Mouse (Mus musculus) hindbrain, embryonic 15.5 days (tissue): ENCODE measurements at regions not wholly inside any gene's neighbourhood (a gene's known extent, or its start where the extent isn't known, plus 50 kb on each side); places are given as distances from the start of the nearest gene placed in this dataset.

Experiments used
- ATAC-seq: fragments of 200-750 bp; cut with Nextera tagmentation; 2 replicates; pipeline ENCODE4 v1.8.0; 2017; ENCODE audit warnings: low read depth, moderate number of reproducible peaks, moderate TSS enrichment; ENCODE audit not compliant: low FRiP score
- H3K27ac ChIP-seq: fragments of 300-500 bp; sonication (generic); replicated peaks from 2 replicates; pipeline ENCODE4 v1.5.1; 2015; ENCODE audit warnings: mild to moderate bottlenecking, inconsistent platforms
- H3K27me3 ChIP-seq: fragments of 300-500 bp; sonication (generic); 2 replicates; pipeline ENCODE4 v1.6.1; 2015; ENCODE audit warnings: control low read depth, inconsistent platforms
- H3K36me3 ChIP-seq: fragments of 300-500 bp; sonication (generic); 2 replicates; pipeline ENCODE4 v1.6.1; 2015; ENCODE audit warnings: control low read depth, inconsistent platforms
- H3K4me1 ChIP-seq: fragments of 300-500 bp; sonication (generic); replicated peaks from 2 replicates; pipeline ENCODE4 v1.6.1; 2015; ENCODE audit warnings: control low read depth, inconsistent platforms
- H3K4me2 ChIP-seq: fragments of 300-500 bp; sonication (generic); 2 replicates; pipeline ENCODE4 v1.6.1; 2015; ENCODE audit warnings: moderate library complexity, mild to moderate bottlenecking, inconsistent platforms
- H3K4me3 ChIP-seq: fragments of 300-500 bp; sonication (generic); 2 replicates; pipeline ENCODE4 v1.5.1; 2015; ENCODE audit warnings: mild to moderate bottlenecking, inconsistent platforms
- H3K9ac ChIP-seq: fragments of 300-500 bp; sonication (generic); 2 replicates; pipeline ENCODE4 v1.6.1; 2015; ENCODE audit warnings: inconsistent platforms
- H3K9me3 ChIP-seq: fragments of 300-500 bp; sonication (generic); 2 replicates; pipeline ENCODE4 v1.6.1; 2016; ENCODE audit warnings: control low read depth, inconsistent platforms
- WGBS: fragments of 180-500 bp; shearing (Covaris S2); methylation state at CpG from one replicate; pipeline ENCODE4 v1.1.7; 2015; 5-methylcytosine and 5-hydroxymethylcytosine counted together

DNA sequence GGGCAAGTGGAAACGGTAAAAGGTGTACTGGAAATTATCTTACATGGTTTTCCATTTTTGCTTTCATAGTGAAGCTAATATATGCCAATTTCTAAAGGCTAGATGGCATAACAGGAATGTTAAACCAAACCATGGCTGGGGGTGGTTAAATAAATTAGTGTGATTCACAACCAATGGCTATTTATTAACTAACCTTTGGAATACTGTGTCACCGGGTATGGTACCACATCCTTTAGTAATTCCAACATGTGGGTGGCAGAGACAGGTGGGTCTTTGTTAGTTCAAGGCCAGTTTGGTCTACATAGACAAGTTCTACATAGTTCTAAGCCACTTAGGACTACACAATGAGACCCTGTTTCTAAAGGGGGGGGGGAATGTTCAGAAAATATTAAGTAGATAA lies 179.8 kb upstream of the Plxnc1 start:
- Histone ChIP-seq H3K9ac (no peak overlapping the region), H3K27ac (no peak overlapping the region), H3K9me3 (no peaks in the 10 kb centered on the region), H3K4me3 (no peak overlapping the region), H3K4me2 (no peak overlapping the region), H3K36me3 (no peaks in the 10 kb centered on the region), H3K27me3 (no peaks in the 10 kb centered on the region), H3K4me1 (no peaks in the 10 kb centered on the region)
- ATAC-seq: no peak
- 96% methylated on average over 2 of the region's 2 CpGs for WGBS

DNA sequence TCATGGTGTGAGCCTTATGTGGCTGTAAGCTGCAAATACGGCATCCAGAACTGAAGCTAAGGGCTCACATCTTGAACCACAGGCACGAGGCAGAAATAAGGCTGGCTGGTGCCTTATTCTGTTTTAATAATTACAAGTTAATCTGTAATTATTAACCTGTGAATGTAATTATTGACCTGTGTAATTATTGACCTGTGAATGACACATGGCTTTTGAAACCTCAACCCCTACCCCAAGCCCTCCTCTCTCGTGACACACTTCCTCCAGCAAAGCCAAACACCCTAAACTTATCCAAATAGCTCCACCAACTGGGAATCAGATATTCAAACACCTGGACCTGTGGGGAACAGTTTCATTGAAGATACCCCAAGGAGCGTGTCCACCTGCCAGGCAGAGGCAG lies 175.4 kb upstream of the Plxnc1 start:
- H3K4me1 ChIP-seq: no peaks in the 10 kb centered on the region
- no peaks in the 10 kb centered on the region for H3K36me3 ChIP-seq
- no peak overlapping the region for H3K4me2 ChIP-seq
- ATAC-seq: no peak
- 79% methylated on average over 4 of the region's 4 CpGs for WGBS
- H3K9me3 ChIP-seq: no peaks in the 10 kb centered on the region
- H3K27ac ChIP-seq: no peak overlapping the region
- no peak overlapping the region for H3K9ac ChIP-seq
- no peak overlapping the region for H3K4me3 ChIP-seq
- H3K27me3 ChIP-seq: no peaks in the 10 kb centered on the region

DNA sequence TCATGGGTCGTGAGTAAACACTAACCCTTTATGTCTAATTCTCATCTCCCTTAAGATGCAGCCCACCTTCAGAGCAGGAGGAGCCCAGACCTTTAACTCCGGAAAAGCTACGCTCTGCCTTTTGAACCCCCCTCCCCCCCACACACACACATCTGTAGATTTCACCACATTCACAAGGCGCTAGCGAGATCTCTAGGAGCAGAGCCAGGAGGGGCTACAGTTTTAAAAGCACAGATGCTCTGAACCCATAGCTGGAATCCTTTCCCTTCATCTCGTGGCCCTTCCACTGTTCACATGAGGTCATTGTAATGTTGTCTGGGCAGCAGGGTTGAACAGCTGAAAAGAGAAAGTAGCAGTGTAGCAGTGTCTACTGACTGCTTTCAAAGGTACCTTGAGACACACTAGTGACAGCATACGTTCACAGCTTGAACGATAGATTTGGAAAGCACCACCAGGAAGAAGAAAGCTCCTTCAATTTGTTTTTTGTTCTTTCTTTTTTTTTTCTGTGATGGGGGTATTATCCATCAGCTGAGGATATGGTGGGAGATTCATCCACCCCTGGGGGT lies 174.2 kb upstream of the Plxnc1 start:
- no peak overlapping the region for H3K4me3 ChIP-seq
- no peaks in the 10 kb centered on the region for H3K36me3 ChIP-seq
- no peaks in the 10 kb centered on the region for H3K9me3 ChIP-seq
- H3K27ac ChIP-seq: no peak overlapping the region
- 68% methylated on average over 8 of the region's 8 CpGs for WGBS
- no peak for ATAC-seq
- H3K9ac ChIP-seq: no peak overlapping the region
- no peaks in the 10 kb centered on the region for H3K4me1 ChIP-seq
- no peak overlapping the region for H3K4me2 ChIP-seq
- no peaks in the 10 kb centered on the region for H3K27me3 ChIP-seq

DNA sequence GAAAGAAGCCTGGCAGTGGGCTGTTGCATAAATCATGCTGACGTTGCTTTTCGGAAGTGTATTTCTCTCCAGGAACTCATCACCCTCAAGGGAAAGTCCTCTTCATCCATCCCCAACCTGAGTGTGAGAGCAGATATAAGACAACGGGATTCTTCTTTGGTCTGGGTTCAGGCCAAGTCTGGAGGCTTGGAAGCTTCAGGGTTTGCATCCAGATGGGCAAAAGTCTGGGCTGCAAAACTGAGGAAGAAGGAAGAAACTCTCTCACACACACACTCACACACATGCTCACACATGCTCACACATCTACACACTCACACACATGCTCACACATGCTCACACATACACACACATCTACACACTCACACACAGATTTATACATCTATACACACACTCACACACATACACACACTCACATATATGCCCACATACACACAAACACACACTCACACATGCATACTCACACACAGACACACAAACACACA lies 173.1 kb upstream of the Plxnc1 start:
- Histone ChIP-seq H3K9ac (no peak overlapping the region), H3K4me2 (no peak overlapping the region), H3K36me3 (no peaks in the 10 kb centered on the region), H3K4me3 (no peak overlapping the region), H3K27ac (no peak overlapping the region), H3K27me3 (no peaks in the 10 kb centered on the region), H3K9me3 (no peaks in the 10 kb centered on the region), H3K4me1 (no peaks in the 10 kb centered on the region)
- ATAC-seq: no peak
- 60% methylated on average over 3 of the region's 3 CpGs for WGBS

DNA sequence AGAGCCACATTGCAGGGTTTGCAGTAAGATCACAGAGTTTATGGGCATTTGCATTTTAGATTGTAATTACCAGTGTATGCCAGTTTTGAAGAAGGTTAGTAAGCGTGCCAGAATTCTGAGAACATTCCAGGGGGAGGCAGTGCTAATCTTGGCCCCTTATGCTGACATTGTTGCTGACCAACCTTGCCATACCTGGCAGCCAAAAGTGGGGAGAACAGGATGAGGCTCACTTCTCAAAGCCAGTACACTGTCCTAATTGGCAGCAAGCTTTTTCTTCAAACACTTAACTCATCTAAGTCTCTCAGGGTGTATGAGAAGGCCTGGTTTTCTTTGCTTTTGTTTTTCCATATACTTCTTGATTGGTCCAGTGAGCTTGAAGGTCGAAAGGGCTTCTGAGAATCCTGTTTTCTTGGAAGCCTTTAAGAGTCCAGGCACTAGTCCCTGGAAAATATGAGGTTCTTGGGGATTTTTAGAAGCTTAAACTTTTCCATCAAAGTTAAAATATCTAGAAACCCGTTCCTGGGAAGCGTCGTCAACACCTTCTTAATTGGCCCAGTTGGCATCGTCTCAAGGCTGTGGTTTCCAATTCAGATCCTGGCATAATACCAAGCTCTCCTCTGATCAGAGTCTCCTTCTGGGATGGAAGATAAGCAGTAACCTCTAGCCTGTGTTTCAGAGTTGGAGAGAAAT lies 172.6 kb upstream of the Plxnc1 start:
- Histone ChIP-seq H3K9me3 (no peaks in the 10 kb centered on the region), H3K36me3 (no peaks in the 10 kb centered on the region), H3K4me2 (no peak overlapping the region), H3K4me3 (no peak overlapping the region), H3K27ac (no peak overlapping the region), H3K9ac (no peak overlapping the region), H3K4me1 (no peaks in the 10 kb centered on the region), H3K27me3 (no peaks in the 10 kb centered on the region)
- WGBS: 75% methylated on average over 6 of the region's 6 CpGs
- ATAC-seq: no peak

DNA sequence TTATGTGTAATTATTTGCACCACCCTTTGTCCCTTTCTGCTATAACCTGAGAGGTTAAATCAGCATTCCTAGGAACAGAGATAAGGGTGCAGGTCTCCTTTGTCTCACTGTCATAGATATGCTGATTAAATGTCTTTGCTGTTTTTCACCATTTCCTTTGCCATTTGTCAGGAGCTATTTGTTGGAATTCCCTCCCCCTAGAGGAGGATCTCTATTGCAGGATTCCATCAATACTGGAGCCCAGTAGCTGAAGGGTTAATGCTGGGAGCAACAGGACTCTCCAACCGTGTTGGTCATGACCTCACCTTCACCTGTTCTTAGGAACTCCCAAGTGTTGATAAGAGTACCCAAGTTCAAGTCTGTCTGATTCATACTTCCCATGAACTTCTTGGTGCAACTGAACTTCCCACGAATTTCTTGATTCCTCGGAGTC lies 172.0 kb upstream of the Plxnc1 start:
- ATAC-seq: no peak
- Histone ChIP-seq H3K4me3 (no peak overlapping the region), H3K4me2 (no peak overlapping the region), H3K27ac (no peak overlapping the region), H3K36me3 (no peaks in the 10 kb centered on the region), H3K9me3 (no peaks in the 10 kb centered on the region), H3K27me3 (no peaks in the 10 kb centered on the region), H3K9ac (no peak overlapping the region), H3K4me1 (no peaks in the 10 kb centered on the region)
- 71% methylated on average over 3 of the region's 3 CpGs for WGBS

DNA sequence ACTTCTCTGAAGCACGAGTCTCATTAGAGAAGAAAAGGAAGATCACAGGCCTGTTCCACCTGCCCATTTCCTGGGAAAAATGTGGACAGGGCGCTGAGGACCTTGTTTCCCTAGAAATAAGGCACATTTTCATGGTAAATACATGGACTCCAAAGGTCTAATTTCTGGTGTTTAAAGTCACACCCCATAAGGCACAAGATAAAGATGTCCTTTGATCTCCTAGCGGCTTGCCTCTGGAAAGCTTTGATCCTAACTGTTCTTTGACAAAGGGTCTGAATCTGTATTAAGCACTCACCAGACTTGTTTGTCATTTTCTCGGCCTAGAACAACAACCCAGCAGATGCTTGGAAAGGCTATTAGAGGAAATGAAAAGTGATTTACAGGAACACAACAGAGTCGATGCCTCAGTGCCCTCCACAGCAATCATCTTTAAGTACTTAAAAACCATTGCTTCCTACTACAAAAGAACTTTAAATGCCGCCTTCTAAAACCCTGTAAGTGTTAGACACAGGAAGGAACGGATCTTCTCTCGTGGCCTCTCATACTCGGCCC lies 168.3 kb upstream of the Plxnc1 start:
- H3K4me2 ChIP-seq: no peak overlapping the region
- ATAC-seq: no peak
- H3K27me3 ChIP-seq: no peaks in the 10 kb centered on the region
- no peak overlapping the region for H3K4me3 ChIP-seq
- H3K27ac ChIP-seq: no peak overlapping the region
- H3K9me3 ChIP-seq: no peaks in the 10 kb centered on the region
- no peak overlapping the region for H3K9ac ChIP-seq
- no peaks in the 10 kb centered on the region for H3K4me1 ChIP-seq
- H3K36me3 ChIP-seq: no peaks in the 10 kb centered on the region
- 61% methylated on average over 9 of the region's 9 CpGs for WGBS

DNA sequence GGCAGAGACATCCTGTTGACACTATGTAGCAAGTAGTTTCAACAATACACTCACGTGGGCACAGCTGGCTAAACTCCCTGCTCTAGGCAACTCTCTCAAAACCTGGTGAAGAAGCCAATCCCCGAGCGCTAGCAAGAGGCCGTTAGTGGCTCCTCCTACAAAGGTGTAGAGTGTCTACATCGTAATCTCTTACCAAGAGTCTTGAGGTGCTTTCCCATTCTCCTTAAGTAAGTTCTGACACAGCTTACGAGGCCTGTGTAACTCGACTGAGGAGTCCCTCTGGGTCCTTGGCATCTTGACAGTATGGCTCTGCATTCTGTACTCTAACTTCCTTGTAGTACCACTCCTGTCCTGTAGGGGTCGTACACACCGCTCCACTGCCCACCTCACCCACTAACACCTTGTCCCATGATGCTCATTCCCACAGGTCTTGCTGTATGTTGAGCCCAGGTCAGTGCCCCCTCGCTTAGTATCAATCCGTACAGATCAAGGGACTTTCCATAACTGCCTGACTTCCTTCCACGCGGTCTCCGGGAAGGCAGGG lies 167.7 kb upstream of the Plxnc1 start:
- Histone ChIP-seq H3K4me1 (no peaks in the 10 kb centered on the region), H3K9me3 (no peaks in the 10 kb centered on the region), H3K27ac (no peak overlapping the region), H3K36me3 (no peaks in the 10 kb centered on the region), H3K4me3 (no peak overlapping the region), H3K4me2 (no peak overlapping the region), H3K27me3 (no peaks in the 10 kb centered on the region), H3K9ac (no peak overlapping the region)
- 74% methylated on average over 14 of the region's 14 CpGs for WGBS
- ATAC-seq: no peak

DNA sequence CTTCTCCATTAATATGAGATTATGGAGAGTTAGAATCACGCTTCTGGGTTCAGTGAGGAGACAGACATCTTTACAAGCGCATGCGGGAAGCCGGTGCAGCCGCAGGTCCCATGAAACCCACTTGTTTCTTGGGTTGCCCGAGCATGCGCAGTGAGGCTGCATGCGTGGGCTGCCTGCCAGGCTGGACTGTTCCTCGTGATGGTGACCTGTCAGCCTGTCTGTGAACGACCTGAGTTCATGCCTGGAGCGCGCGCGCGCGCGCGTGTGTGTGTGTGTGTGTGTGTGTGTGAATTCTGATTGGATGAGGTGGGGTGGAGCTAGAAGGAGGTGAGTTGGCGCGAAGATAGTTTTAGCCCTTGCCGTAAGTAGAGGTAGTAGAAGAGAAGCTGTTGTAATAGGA lies 166.2 kb upstream of the Plxnc1 start:
- H3K4me3 ChIP-seq: no peak overlapping the region
- no peak overlapping the region for H3K27ac ChIP-seq
- no peak overlapping the region for H3K9ac ChIP-seq
- H3K4me2 ChIP-seq: no peak overlapping the region
- H3K27me3 ChIP-seq: no peaks in the 10 kb centered on the region
- 91% methylated on average over 21 of the region's 21 CpGs for WGBS
- no peaks in the 10 kb centered on the region for H3K36me3 ChIP-seq
- no peaks in the 10 kb centered on the region for H3K9me3 ChIP-seq
- ATAC-seq: no peak
- no peaks in the 10 kb centered on the region for H3K4me1 ChIP-seq

DNA sequence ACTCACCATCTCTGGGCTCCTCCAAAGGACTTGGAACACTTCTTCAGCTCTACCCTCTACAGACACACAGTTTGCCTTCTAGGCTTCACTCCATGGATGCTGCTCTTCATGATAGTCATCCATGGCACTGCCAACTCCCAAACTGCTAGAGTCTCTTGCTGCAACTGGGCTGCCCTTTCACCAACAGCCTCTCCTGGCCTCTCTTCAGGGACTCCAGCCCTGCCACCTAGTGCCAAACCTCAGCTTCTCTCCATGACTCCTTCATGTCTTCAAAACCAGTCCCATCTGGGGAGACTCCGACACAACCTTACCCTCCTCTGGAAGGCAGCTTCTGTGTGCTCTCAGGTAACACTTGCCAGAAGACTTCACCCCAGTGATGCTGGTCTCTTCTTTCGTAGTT lies 164.9 kb upstream of the Plxnc1 start:
- 95% methylated on average over 2 of the region's 2 CpGs for WGBS
- H3K4me2 ChIP-seq: no peak overlapping the region
- ATAC-seq: no peak

DNA sequence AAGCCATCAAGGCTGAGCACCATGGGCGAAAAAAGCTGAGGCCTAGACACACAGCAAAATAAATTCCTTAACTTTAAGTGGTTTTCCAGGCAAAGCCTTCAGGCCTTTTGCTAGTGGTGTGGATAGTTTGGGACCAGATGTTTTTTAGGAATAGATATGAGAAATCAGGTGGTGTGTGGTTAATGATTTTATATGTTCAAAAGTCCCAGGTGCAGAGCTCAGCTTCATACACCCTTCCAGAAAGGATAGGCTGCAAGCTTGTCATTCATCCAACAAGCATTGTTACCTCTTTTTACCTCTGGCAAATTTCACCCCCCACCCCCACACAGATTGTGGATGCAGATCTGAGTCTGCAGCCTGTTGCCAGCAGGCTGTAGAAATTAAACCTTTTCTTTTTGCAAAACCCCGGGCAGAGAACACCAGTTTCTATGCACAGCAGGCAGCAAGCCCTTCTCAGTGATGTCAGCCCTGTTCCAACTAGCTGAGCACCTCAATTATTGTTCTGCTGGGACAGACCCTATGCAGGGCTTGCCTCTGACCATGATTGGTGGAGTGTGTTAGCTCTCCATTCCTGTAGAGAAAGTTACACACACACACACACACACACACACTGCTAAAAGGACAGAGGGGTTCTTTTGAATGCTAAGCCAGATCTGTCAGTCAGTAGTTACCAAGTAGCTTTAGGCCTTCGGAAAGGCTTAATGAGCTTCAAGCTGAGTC lies 163.1 kb upstream of the Plxnc1 start:
- no peak for ATAC-seq
- Histone ChIP-seq H3K27me3 (no peaks in the 10 kb centered on the region), H3K4me2 (no peak overlapping the region), H3K27ac (no peak overlapping the region), H3K36me3 (no peaks in the 10 kb centered on the region), H3K9ac (no peak overlapping the region), H3K4me1 (no peaks in the 10 kb centered on the region), H3K9me3 (no peaks in the 10 kb centered on the region), H3K4me3 (no peak overlapping the region)
- WGBS: 19% methylated on average over 3 of the region's 3 CpGs

More for the DNA sequence above, 164.9 kb upstream of the Plxnc1 start:
- Histone ChIP-seq H3K4me3 (no peak overlapping the region), H3K27ac (no peak overlapping the region), H3K9ac (no peak overlapping the region), H3K4me1 (no peaks in the 10 kb centered on the region), H3K27me3 (no peaks in the 10 kb centered on the region), H3K9me3 (no peaks in the 10 kb centered on the region), H3K36me3 (no peaks in the 10 kb centered on the region)

DNA sequence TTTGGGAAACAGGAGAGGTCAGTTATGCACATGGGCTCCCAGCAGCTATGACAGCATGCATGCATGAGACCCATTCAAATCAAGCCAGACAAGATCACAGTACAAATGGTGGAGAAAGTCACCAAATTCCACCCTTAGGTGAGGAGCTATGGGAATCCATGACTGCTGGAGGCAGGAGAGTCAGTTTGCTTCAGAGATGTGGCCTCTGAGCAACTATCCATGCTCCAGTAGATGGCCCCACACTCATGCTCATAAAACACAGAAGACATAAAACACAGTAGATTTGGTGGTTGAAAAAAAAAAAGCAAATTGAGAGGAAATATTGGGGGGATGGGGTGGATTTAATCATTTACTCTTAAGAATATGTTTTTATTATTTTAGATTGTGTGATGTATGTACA lies 159.2 kb upstream of the Plxnc1 start:
- Histone ChIP-seq H3K9me3 (no peaks in the 10 kb centered on the region), H3K27ac (no peak overlapping the region), H3K27me3 (no peaks in the 10 kb centered on the region), H3K4me3 (no peak overlapping the region), H3K4me2 (no peak overlapping the region), H3K9ac (no peak overlapping the region), H3K36me3 (no peaks in the 10 kb centered on the region), H3K4me1 (no peaks in the 10 kb centered on the region)
- ATAC-seq: no peak
